ENCODE assay signal across 28 mouse cellular contexts in genomic region chr2:77905023-77905422, GRCm38 (mm10).
"Had no signal": no experiment of that assay in that cellular context is flagged by ENCODE, and none has a peak within 500 bp of the region (broad histone marks: within the 10 kb centered on the region; RNA-seq: fewer than 3 reads in every experiment).

No protein-coding gene starts in this region.

- H3K9ac ChIP-seq: limb, embryonic 12.5 days; limb, embryonic 13.5 days; limb, embryonic 15.5 days; liver, embryonic 12.5 days; liver, embryonic 13.5 days; liver, embryonic 14.5 days; liver, embryonic 15.5 days; liver, postnatal 0 days; lung, embryonic 14.5 days; lung, embryonic 15.5 days; midbrain, embryonic 12.5 days; midbrain, embryonic 13.5 days; midbrain, embryonic 15.5 days; neural tube, embryonic 12.5 days; neural tube, embryonic 13.5 days had no signal

- H3K27me3 ChIP-seq: limb, embryonic 12.5 days; limb, embryonic 13.5 days; limb, embryonic 15.5 days; liver, embryonic 12.5 days; liver, embryonic 13.5 days; liver, embryonic 15.5 days; lung, embryonic 15.5 days; megakaryocyte, embryonic 14.5 days; midbrain, embryonic 12.5 days; midbrain, embryonic 13.5 days; midbrain, embryonic 15.5 days; neural tube, embryonic 12.5 days; neural tube, embryonic 13.5 days had no signal

- DNase-seq: left cerebral cortex, postnatal 4 days; liver; liver, embryonic 13.5 days; liver, postnatal 0 days; lung, adult 18-20 months; lung, embryonic 14.5 days; lung, postnatal 10 days; lung, postnatal 14 days; lung, postnatal 36 days; lung, postnatal 4 days; midbrain, embryonic 14.5 days had no signal

- H3K4me3 ChIP-seq: limb, embryonic 10.5 days; limb, embryonic 12.5 days; limb, embryonic 13.5 days; limb, embryonic 15.5 days; liver, embryonic 12.5 days; liver, embryonic 13.5 days; liver, embryonic 15.5 days; lung, embryonic 15.5 days; megakaryocyte, embryonic 14.5 days; midbrain, embryonic 10.5 days; midbrain, embryonic 12.5 days; midbrain, embryonic 13.5 days; midbrain, embryonic 15.5 days; myocyte; neural tube, embryonic 12.5 days; neural tube, embryonic 13.5 days had no signal

- H3K4me1 ChIP-seq: limb, embryonic 10.5 days; limb, embryonic 12.5 days; limb, embryonic 13.5 days; limb, embryonic 15.5 days; liver, embryonic 12.5 days; liver, embryonic 13.5 days; liver, embryonic 15.5 days; lung, embryonic 15.5 days; midbrain, embryonic 10.5 days; midbrain, embryonic 12.5 days; midbrain, embryonic 13.5 days; midbrain, embryonic 15.5 days; neural tube, embryonic 12.5 days; neural tube, embryonic 13.5 days had no signal

- H3K27ac ChIP-seq: limb, embryonic 10.5 days; limb, embryonic 12.5 days; limb, embryonic 13.5 days; limb, embryonic 15.5 days; liver, embryonic 12.5 days; liver, embryonic 13.5 days; liver, embryonic 14.5 days; liver, embryonic 15.5 days; lung, embryonic 15.5 days; macrophage; midbrain, embryonic 10.5 days; midbrain, embryonic 12.5 days; midbrain, embryonic 13.5 days; midbrain, embryonic 15.5 days; neural tube, embryonic 12.5 days; neural tube, embryonic 13.5 days had no signal
